Mouse (Mus musculus): ENCODE measurements around the gene Lnpep. TPM values are rescaled to one million over a fixed set of nuclear protein-coding genes. Genes with fewer than 3 reads are reported as not detected.

Gene Lnpep
- polyA plus RNA-seq, 1 experiment from 2014 or later = 9.4 TPM

Other genes with a start within 250 kb of the Lnpep start
- 20.3 and 26.8 TPM in 2 replicates for gene Lix1, start 222.4 kb downstream of the Lnpep start, polyA plus RNA-seq (2016; fragmentation: Nextera tagmentation; extraction: Ambion mirVana)
- gene Vmn2r90, start 78.7 kb upstream of the Lnpep start, polyA plus RNA-seq (2016; fragmentation: Nextera tagmentation; extraction: Ambion mirVana) = not detected in 2 replicates
- 48.1 and 54.2 TPM in 2 replicates for gene Spaca6, start 202.1 kb upstream of the Lnpep start, polyA plus RNA-seq (2016; fragmentation: Nextera tagmentation; extraction: Ambion mirVana)
- 1.1 and 1.3 TPM in 2 replicates for gene Has1, start 230.2 kb upstream of the Lnpep start, polyA plus RNA-seq (2016; fragmentation: Nextera tagmentation; extraction: Ambion mirVana)